Mouse (Mus musculus) embryonic facial prominence, embryonic 12.5 days (tissue): ENCODE measurements around the gene Efcab14. TPM values are rescaled to one million over a fixed set of nuclear protein-coding genes. Genes with fewer than 3 reads are reported as not detected.

Experiments
- ATAC-seq: fragments of 200-750 bp; cut with Nextera tagmentation; 2 replicates; pipeline ENCODE4 v1.8.0; 2017; ENCODE audit not compliant: insufficient number of reproducible peaks, insufficient read depth, low FRiP score, low TSS enrichment
- H3K27ac ChIP-seq: fragments of 300-500 bp; sonication (generic); 2 replicates; pipeline ENCODE4 v1.5.1; 2016; ENCODE audit warnings: mild to moderate bottlenecking
- H3K27me3 ChIP-seq: fragments of 300-500 bp; sonication (generic); 2 replicates; pipeline ENCODE4 v1.6.1; 2016; ENCODE audit warnings: mild to moderate bottlenecking, moderate library complexity
- H3K36me3 ChIP-seq: fragments of 300-500 bp; sonication (generic); 2 replicates; pipeline ENCODE4 v1.6.1; 2016; ENCODE audit warnings: mild to moderate bottlenecking
- H3K4me1 ChIP-seq: fragments of 300-500 bp; sonication (generic); 2 replicates; pipeline ENCODE4 v1.6.1; 2016
- H3K4me2 ChIP-seq: fragments of 300-500 bp; sonication (generic); replicated peaks from 2 replicates; pipeline ENCODE4 v1.6.1; 2016; ENCODE audit warnings: mild to moderate bottlenecking, moderate library complexity
- H3K4me3 ChIP-seq: fragments of 300-500 bp; sonication (generic); 2 replicates; pipeline ENCODE4 v1.5.1; 2016; ENCODE audit warnings: mild to moderate bottlenecking
- H3K9ac ChIP-seq: fragments of 300-500 bp; sonication (generic); 2 replicates; pipeline ENCODE4 v1.6.1; 2016; ENCODE audit warnings: mild to moderate bottlenecking, moderate library complexity
- H3K9me3 ChIP-seq: fragments of 300-500 bp; sonication (generic); 2 replicates; pipeline ENCODE4 v1.6.1; 2016; ENCODE audit warnings: mild to moderate bottlenecking, moderate library complexity
- WGBS: fragments of 180-500 bp; shearing (Covaris S2); methylation state at CpG from one replicate; pipeline ENCODE4 v1.1.7; 2016; 5-methylcytosine and 5-hydroxymethylcytosine counted together
- polyA plus RNA-seq: library from polyadenylated mRNA; unstranded; fragments of >200 nt; fragmentation: Nextera tagmentation; extraction: Ambion mirVana; gene quantifications from 2 replicates; pipeline ENCODE4 v1.2.1, GENCODE M21; 2016

The Efcab14 gene
- polyA plus RNA-seq, result 32.5 and 34.1 TPM in 2 replicates

- Histone ChIP-seq H3K9me3 (no peaks in the 10 kb centered on the region), H3K27me3 (no peaks in the 10 kb centered on the region), H3K4me1 (peaks cover 17% of the 10 kb centered on the region), H3K4me2 (peak within 1 kb of the TSS; percentile 67), H3K4me3 (peak within 1 kb of the TSS; percentile 74), H3K27ac (peak within 1 kb of the TSS; percentile 86), H3K36me3 (peaks cover 20% of the 10 kb centered on the region), H3K9ac (peak within 1 kb of the TSS; percentile 72)
- peak; percentile 100 for ATAC-seq
- 1% methylated on average over 42 of the region's 45 CpGs for WGBS
Measured at GRCm38 (mm10) chr4:115737551-115738041, at the start of gene Efcab14. Gene Efcab14, plus strand, starts transcription at chr4:115737744.

- 72% methylated on average over 3 of the region's 3 CpGs for WGBS
- H3K27me3 ChIP-seq, result no peaks in the 10 kb centered on the region
- H3K4me3 ChIP-seq, result no peak overlapping the region
- no peaks in the 10 kb centered on the region for H3K36me3 ChIP-seq
- no peak overlapping the region for H3K9ac ChIP-seq
- no peaks in the 10 kb centered on the region for H3K9me3 ChIP-seq
- H3K4me2 ChIP-seq, result no peak overlapping the region
- no peak for ATAC-seq
- no peaks in the 10 kb centered on the region for H3K4me1 ChIP-seq
- no peak overlapping the region for H3K27ac ChIP-seq
Measured at GRCm38 (mm10) chr4:115701468-115701867, 36.1 kb upstream of the Efcab14 start.

- WGBS, result 70% methylated on average over 2 of the region's 2 CpGs
- H3K27ac ChIP-seq, result no peak overlapping the region
- no peak overlapping the region for H3K9ac ChIP-seq
- 0 out of 2 replicates have a peak, but pooled peaks cover 3% of the 10 kb centered on the region for H3K4me1 ChIP-seq
- H3K27me3 ChIP-seq, result no peaks in the 10 kb centered on the region
- no peak for ATAC-seq
- no peaks in the 10 kb centered on the region for H3K9me3 ChIP-seq
- no peak overlapping the region for H3K4me3 ChIP-seq
- no peak overlapping the region for H3K4me2 ChIP-seq
- no peaks in the 10 kb centered on the region for H3K36me3 ChIP-seq
Measured at GRCm38 (mm10) chr4:115703927-115704505, 33.5 kb upstream of the Efcab14 start.

GRCm38 (mm10) chr4:115708974-115709593, 28.5 kb upstream of the Efcab14 start:
- Histone ChIP-seq H3K27ac (0 out of 2 replicates have a peak overlapping the region, but pooled peaks have one; percentile 36), H3K27me3 (no peaks in the 10 kb centered on the region), H3K4me2 (peak overlapping the region; percentile 22; the same call in 1 of the 2 replicates), H3K9ac (no peak overlapping the region), H3K4me3 (no peak overlapping the region), H3K36me3 (no peaks in the 10 kb centered on the region), H3K4me1 (0 out of 2 replicates have a peak, but pooled peaks cover 10% of the 10 kb centered on the region), H3K9me3 (no peaks in the 10 kb centered on the region)
- WGBS, result 32% methylated on average over 13 of the region's 13 CpGs
- no peak for ATAC-seq

- no peaks in the 10 kb centered on the region for H3K9me3 ChIP-seq
- WGBS, result 8% methylated on average over 12 of the region's 13 CpGs
- H3K27me3 ChIP-seq, result no peaks in the 10 kb centered on the region
- no peak for ATAC-seq
- H3K27ac ChIP-seq, result 0 out of 2 replicates have a peak overlapping the region, but pooled peaks have one; percentile 36
- H3K4me1 ChIP-seq, result 0 out of 2 replicates have a peak, but pooled peaks cover 10% of the 10 kb centered on the region
- no peak overlapping the region for H3K9ac ChIP-seq
- H3K4me3 ChIP-seq, result no peak overlapping the region
- peak overlapping the region; percentile 37 for H3K4me2 ChIP-seq
- H3K36me3 ChIP-seq, result no peaks in the 10 kb centered on the region
Measured at GRCm38 (mm10) chr4:115709792-115710418, 27.6 kb upstream of the Efcab14 start.

- Histone ChIP-seq H3K9ac (no peak overlapping the region), H3K9me3 (no peaks in the 10 kb centered on the region), H3K27ac (no peak overlapping the region), H3K4me3 (no peak overlapping the region), H3K4me1 (no peaks in the 10 kb centered on the region), H3K4me2 (no peak overlapping the region), H3K27me3 (no peaks in the 10 kb centered on the region), H3K36me3 (no peaks in the 10 kb centered on the region)
- 14% methylated on average over 5 of the region's 5 CpGs for WGBS
- ATAC-seq, result no peak
Measured at GRCm38 (mm10) chr4:115728721-115729120, 8.8 kb upstream of the Efcab14 start.

- 23% methylated on average over 7 of the region's 7 CpGs for WGBS
- ATAC-seq, result peak; percentile 54
- Histone ChIP-seq H3K36me3 (no peaks in the 10 kb centered on the region), H3K4me3 (no peak overlapping the region), H3K9ac (no peak overlapping the region), H3K4me1 (no peaks in the 10 kb centered on the region), H3K9me3 (no peaks in the 10 kb centered on the region), H3K4me2 (no peak overlapping the region), H3K27ac (no peak overlapping the region), H3K27me3 (no peaks in the 10 kb centered on the region)
Measured at GRCm38 (mm10) chr4:115731588-115732222, 5.8 kb upstream of the Efcab14 start.

GRCm38 (mm10) chr4:115732223-115732818, 5.2 kb upstream of the Efcab14 start:
- no peaks in the 10 kb centered on the region for H3K4me1 ChIP-seq
- WGBS, result 60% methylated on average over 3 of the region's 3 CpGs
- no peak overlapping the region for H3K9ac ChIP-seq
- no peaks in the 10 kb centered on the region for H3K36me3 ChIP-seq
- H3K9me3 ChIP-seq, result no peaks in the 10 kb centered on the region
- H3K4me2 ChIP-seq, result no peak overlapping the region
- H3K4me3 ChIP-seq, result no peak overlapping the region
- no peak overlapping the region for H3K27ac ChIP-seq
- no peak for ATAC-seq
- H3K27me3 ChIP-seq, result no peaks in the 10 kb centered on the region

- Histone ChIP-seq H3K9ac (no peak overlapping the region), H3K4me1 (peaks cover 6% of the 10 kb centered on the region), H3K4me2 (no peak overlapping the region), H3K27ac (no peak overlapping the region), H3K4me3 (no peak overlapping the region), H3K27me3 (no peaks in the 10 kb centered on the region), H3K9me3 (no peaks in the 10 kb centered on the region), H3K36me3 (no peaks in the 10 kb centered on the region)
- 76% methylated on average over 5 of the region's 5 CpGs for whole genome bisulfite sequencing
- no peak for ATAC-seq
Measured at GRCm38 (mm10) chr4:115733746-115734145, 3.8 kb upstream of the Efcab14 start.

GRCm38 (mm10) chr4:115734867-115735266, 2.7 kb upstream of the Efcab14 start:
- no peak overlapping the region for H3K27ac ChIP-seq
- peaks cover 17% of the 10 kb centered on the region for H3K4me1 ChIP-seq
- no peaks in the 10 kb centered on the region for H3K36me3 ChIP-seq
- 66% methylated on average over 4 of the region's 4 CpGs for WGBS
- no peak overlapping the region for H3K9ac ChIP-seq
- H3K9me3 ChIP-seq, result no peaks in the 10 kb centered on the region
- no peak overlapping the region for H3K4me3 ChIP-seq
- no peak overlapping the region for H3K4me2 ChIP-seq
- ATAC-seq, result no peak
- no peaks in the 10 kb centered on the region for H3K27me3 ChIP-seq

- ATAC-seq, result no peak
- Histone ChIP-seq H3K27ac (no peak overlapping the region), H3K36me3 (peaks cover 20% of the 10 kb centered on the region), H3K9me3 (no peaks in the 10 kb centered on the region), H3K4me1 (peaks cover 17% of the 10 kb centered on the region), H3K4me3 (peak overlapping the region; percentile 74), H3K4me2 (peak overlapping the region; percentile 67), H3K9ac (peak overlapping the region; percentile 72), H3K27me3 (no peaks in the 10 kb centered on the region)
- 42% methylated on average over 13 of the region's 13 CpGs for WGBS
Measured at GRCm38 (mm10) chr4:115738481-115738985, 989 bp downstream of the Efcab14 start.
